Mouse (Mus musculus) C2C12 (cell line): Measurements from ENCODE around the gene Prrc2a. TPM values are rescaled to one million over a fixed set of nuclear protein-coding genes. Genes with fewer than 3 reads are reported as not detected.
A peak's percentile ranks its signal among the peaks of the same experiment; 100 is the strongest.

Source experiments
- H3K27me3 ChIP-seq: one replicate; pipeline ENCODE4 v1.6.1; 2011; ENCODE audit not compliant: control insufficient read depth, insufficient read depth, insufficient read length
- H3K36me3 ChIP-seq: one replicate; pipeline ENCODE4 v1.6.1; 2011; ENCODE audit not compliant: control insufficient read depth, insufficient read depth
- H3K4me3 ChIP-seq: one replicate; pipeline ENCODE4 v1.5.1; 2011; ENCODE audit warnings: mild to moderate bottlenecking, control low read depth; ENCODE audit not compliant: poor library complexity, insufficient read depth, severe bottlenecking
- H3K79me2 ChIP-seq: one replicate; pipeline ENCODE4 v1.6.1; 2011; ENCODE audit not compliant: control insufficient read depth, insufficient read depth
- H3K79me3 ChIP-seq: one replicate; pipeline ENCODE4 v1.6.1; 2011; ENCODE audit warnings: low read depth, control low read depth
- H3ac ChIP-seq: one replicate; pipeline ENCODE3; 2011; ENCODE audit warnings: low read depth; ENCODE audit not compliant: control insufficient read depth, insufficient read length
- CEBPB ChIP-seq: IDR thresholded peaks from one replicate; pipeline ENCODE4 v1.6.1; 2011; ENCODE audit warnings: low read depth, mild to moderate bottlenecking, control low read depth, moderate library complexity
- CTCF ChIP-seq: IDR thresholded peaks from one replicate; pipeline ENCODE4 v1.5.1; 2011; ENCODE audit not compliant: control insufficient read depth, insufficient read depth, insufficient read length
- FOSL1 ChIP-seq: IDR thresholded peaks from one replicate; pipeline ENCODE4 v1.8.0; 2011; ENCODE audit warnings: mild to moderate bottlenecking, low read length; ENCODE audit not compliant: poor library complexity, insufficient read depth, severe bottlenecking
- MAX ChIP-seq: IDR thresholded peaks from one replicate; pipeline ENCODE4 v1.6.1; 2011; ENCODE audit warnings: mild to moderate bottlenecking, control low read depth
- MYOD1 ChIP-seq: IDR thresholded peaks from one replicate; pipeline ENCODE4 v1.6.1; 2011; ENCODE audit warnings: low read depth; ENCODE audit not compliant: control insufficient read depth, insufficient read length
- MYOG ChIP-seq: IDR thresholded peaks from one replicate; pipeline ENCODE4 v1.6.1; 2011; ENCODE audit not compliant: control insufficient read depth, insufficient read length; ENCODE audit errors: extremely low read depth
- USF1 ChIP-seq: IDR thresholded peaks from one replicate; pipeline ENCODE4 v1.6.1; 2011; ENCODE audit warnings: low read depth, mild to moderate bottlenecking, control low read depth, moderate library complexity
- polyA plus RNA-seq: library from polyadenylated mRNA; unstranded; fragments of >200 nt; fragmentation: generic; extraction: Trizol; gene quantifications from one replicate; pipeline ENCODE4 v1.2.1, GENCODE M21; 2012; ENCODE audit warnings: missing spikeins

Prrc2a gene
- polyA plus RNA-seq, 1 experiment = 183 TPM

GRCm38 (mm10) chr17:35139269-35139668, 25.4 kb downstream of the Prrc2a start:
- Histone ChIP-seq H3K79me2 (peaks cover 56% of the 10 kb centered on the region), H3K36me3 (peaks cover 57% of the 10 kb centered on the region), H3K79me3 (peaks cover 46% of the 10 kb centered on the region), H3ac (no peak overlapping the region), H3K4me3 (no peak overlapping the region), H3K27me3 (no peaks in the 10 kb centered on the region)
- TF ChIP-seq MYOD1 (no peak), MAX (no peak), FOSL1 (no peak), MYOG (no peak), USF1 (no peak), CEBPB (no peak), CTCF (no peak)

DNA sequence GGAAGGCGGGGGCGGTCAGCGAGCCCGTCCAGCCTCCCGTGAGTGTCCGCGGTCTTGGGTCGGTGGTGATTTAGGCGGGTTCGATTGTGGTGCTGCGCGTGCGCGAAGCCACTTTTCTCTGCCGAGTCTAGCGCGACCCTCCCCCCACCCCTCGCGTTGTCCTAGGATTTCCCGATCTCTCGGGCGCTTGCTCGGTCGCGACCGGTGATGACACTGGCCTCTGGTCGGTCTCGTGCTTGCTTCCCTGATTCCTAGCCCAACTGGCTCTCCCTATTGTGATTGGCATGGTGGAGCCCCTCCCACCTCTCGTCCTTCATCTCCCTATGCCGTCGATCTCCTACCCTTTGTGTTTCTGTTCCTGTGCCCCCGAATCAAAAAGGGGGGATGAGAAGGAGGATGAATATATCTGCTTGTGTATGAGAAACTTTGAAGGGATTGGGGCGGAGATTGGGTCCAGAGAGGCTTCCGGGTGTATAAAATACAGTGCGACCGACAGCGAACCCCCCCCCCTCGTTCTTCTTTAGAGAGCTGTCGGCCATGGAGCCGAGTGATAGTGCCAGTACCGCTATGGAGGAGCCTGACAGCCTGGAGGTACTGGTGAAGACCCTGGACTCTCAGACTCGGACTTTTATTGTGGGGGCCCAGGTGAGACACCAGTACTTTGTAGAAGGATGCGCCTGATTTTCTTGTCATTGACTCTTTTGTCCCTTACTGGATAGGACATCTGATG, 28.9 kb downstream of the Prrc2a start:
- Histone ChIP-seq H3K79me3 (peaks cover 44% of the 10 kb centered on the region), H3ac (peak overlapping the region; percentile 67), H3K79me2 (peaks cover 55% of the 10 kb centered on the region), H3K36me3 (peaks cover 22% of the 10 kb centered on the region), H3K27me3 (no peaks in the 10 kb centered on the region), H3K4me3 (peak overlapping the region; percentile 81)
- TF ChIP-seq USF1 (no peak), MYOD1 (no peak), MYOG (no peak), FOSL1 (no peak), CTCF (no peak), CEBPB (no peak), MAX (no peak)

DNA sequence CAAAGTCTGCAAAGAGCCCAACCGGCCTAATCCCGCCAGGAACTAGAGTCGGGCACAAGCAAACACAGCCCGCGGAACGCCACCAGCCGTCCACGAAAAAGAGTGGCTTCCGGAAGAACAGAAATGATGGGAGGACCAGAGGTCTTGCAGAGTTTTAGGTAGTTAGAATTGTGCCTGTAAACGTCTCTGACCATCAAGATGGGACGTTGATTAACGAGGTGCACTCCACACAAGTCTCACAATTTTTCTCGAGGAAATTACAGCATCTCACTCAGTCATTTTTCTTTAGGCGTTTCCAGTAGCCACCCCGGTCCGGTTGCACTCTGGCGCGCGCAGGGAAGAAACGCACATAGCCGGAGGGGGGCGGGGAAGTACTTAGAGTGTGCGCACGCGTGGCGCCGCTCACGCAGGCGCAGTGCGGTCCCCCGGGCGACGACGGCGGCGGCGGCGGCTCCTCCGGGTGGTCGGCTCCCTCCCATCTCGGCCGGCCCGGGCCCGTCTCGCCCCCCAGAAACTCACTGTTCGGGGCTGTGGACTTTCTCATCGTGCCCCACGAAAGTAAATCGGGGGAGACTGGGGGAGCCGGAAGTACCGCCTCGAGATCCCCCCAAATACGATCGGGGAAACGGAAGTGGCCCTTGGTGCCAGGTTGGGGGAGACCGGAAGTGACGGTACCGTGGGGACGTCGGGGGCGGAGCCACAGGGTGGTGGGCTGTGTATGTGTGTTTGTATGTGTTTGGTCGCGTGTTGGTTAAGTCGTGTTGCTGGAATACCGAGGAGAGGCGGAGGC, 29.7 kb downstream of the Prrc2a start, which contains the start of gene Bag6:
Gene Bag6, plus strand, starts transcription at position 378 of the 790 bp plus-strand sequence.
- Histone ChIP-seq H3K4me3 (peak within 1 kb of the TSS; percentile 81), H3K27me3 (no peaks in the 10 kb centered on the region), H3K79me2 (peaks cover 47% of the 10 kb centered on the region), H3K36me3 (peaks cover 15% of the 10 kb centered on the region), H3K79me3 (peaks cover 43% of the 10 kb centered on the region), H3ac (peak within 1 kb of the TSS; percentile 70)
- no peak for TF ChIP-seq FOSL1
- TF ChIP-seq MAX = peak; percentile 99

- Histone ChIP-seq H3ac (no peak overlapping the region), H3K27me3 (no peaks in the 10 kb centered on the region), H3K36me3 (peaks cover under 1% of the 10 kb centered on the region), H3K4me3 (no peak overlapping the region), H3K79me3 (peaks cover 30% of the 10 kb centered on the region), H3K79me2 (peaks cover 40% of the 10 kb centered on the region)
- TF ChIP-seq USF1 = no peak
Observed at GRCm38 (mm10) chr17:35133517-35133916, 31.2 kb downstream of the Prrc2a start.

DNA sequence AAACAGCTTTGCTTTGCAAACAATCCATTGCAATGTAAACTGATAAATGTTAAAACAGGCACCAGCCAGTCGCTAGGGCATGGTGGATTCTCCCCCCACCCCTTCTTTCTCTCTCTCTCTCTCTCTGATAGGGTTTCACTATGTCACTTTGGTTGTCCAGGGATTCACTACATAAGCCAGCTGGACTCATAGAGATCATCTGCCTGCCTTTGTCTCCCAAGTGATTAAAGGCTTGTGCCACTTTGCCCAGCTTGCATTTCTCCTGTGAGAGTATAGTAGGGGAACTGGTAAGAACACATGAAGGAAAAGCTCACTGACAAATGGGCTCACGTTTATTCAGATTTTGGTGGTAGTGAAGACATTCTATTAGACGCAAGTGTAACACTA, 32.5 kb downstream of the Prrc2a start:
- Histone ChIP-seq H3K79me2 (peaks cover 40% of the 10 kb centered on the region), H3K4me3 (no peak overlapping the region), H3K79me3 (peaks cover 27% of the 10 kb centered on the region), H3K27me3 (no peaks in the 10 kb centered on the region), H3K36me3 (peaks cover 5% of the 10 kb centered on the region), H3ac (no peak overlapping the region)
- no peak for TF ChIP-seq USF1
- TF ChIP-seq CEBPB = no peak
- no peak for TF ChIP-seq FOSL1
- no peak for TF ChIP-seq MYOG
- no peak for TF ChIP-seq MYOD1
- no peak for TF ChIP-seq MAX
- TF ChIP-seq CTCF = no peak

- Histone ChIP-seq H3K27me3 (no peaks in the 10 kb centered on the region), H3ac (no peak within 1 kb of the TSS), H3K79me2 (peaks cover 40% of the 10 kb centered on the region), H3K4me3 (no peak within 1 kb of the TSS), H3K36me3 (peaks cover 5% of the 10 kb centered on the region), H3K79me3 (peaks cover 27% of the 10 kb centered on the region)
- no peak for TF ChIP-seq CEBPB
- no peak for TF ChIP-seq CTCF
- TF ChIP-seq MAX = no peak
- no peak for TF ChIP-seq FOSL1
- no peak for TF ChIP-seq USF1
- TF ChIP-seq MYOD1 = no peak
- TF ChIP-seq MYOG = no peak
Observed at GRCm38 (mm10) chr17:35131500-35132173, 33.1 kb downstream of the Prrc2a start, which contains the start of gene Apom. Gene Apom, minus strand, starts transcription at chr17:35132050.
